ENCODE assay signal across 24 mouse cellular contexts in the genomic region with DNA sequence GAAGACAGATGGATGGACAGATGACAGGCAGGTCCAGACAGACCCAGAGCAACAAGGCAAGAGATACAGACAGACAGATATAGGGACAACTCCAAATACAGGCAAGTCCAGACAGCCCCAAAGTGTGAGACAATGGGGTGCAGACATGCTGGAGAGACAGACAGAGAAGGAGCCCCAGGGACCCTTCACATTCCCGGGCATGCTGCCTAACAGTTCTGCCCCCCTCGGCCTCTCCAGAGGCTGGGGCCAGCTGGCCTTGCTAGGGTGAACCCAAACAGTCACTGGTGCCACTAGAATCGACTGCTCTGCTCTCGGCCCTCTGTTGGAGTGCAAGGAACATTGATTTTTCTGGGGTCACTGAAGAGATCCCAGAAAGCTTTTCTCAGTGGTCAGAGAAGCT. TPM values are rescaled to one million over a fixed set of nuclear protein-coding genes. Genes with fewer than 3 reads are reported as not detected.
DNase-seq lines count a peak whose midpoint lies in the region; ATAC-seq and TF ChIP-seq lines count a peak whose summit lies in the region.
"Had no signal": no experiment of that assay in that cellular context is flagged by ENCODE, and none has a peak within 500 bp of the region (broad histone marks: within the 10 kb centered on the region; RNA-seq: fewer than 3 reads in every experiment).

No protein-coding gene starts in this region.

- no peak for DNase-seq in heart, embryonic 10.5 days (ENCODE audit: low spot score)
- no peak for DNase-seq in heart, postnatal 36 days
- DNase-seq in lung, postnatal 0 days (ENCODE audit: low spot score): no peak
- DNase-seq in lung, adult 2 months: no peak
- no peak for DNase-seq in thymus, postnatal 36 days
- DNase-seq: adrenal gland, postnatal 10 days; cerebellum, adult 11 months; cerebellum, adult 8-10 months; cerebellum, postnatal 14 days; embryo, embryonic 11 days; gastrocnemius, adult 2 months; gastrocnemius, postnatal 36 days; heart, adult 18-20 months; heart, postnatal 10 days had no signal

- peaks cover 49% of the 10 kb centered on the region for H3K4me1 ChIP-seq in heart, embryonic 10.5 days
- peaks cover 30% of the 10 kb centered on the region for H3K4me1 ChIP-seq in heart, embryonic 11.5 days (ENCODE audit: control insufficient read depth, insufficient read depth, low read length)
- H3K4me1 ChIP-seq in heart, embryonic 16.5 days (ENCODE audit: control insufficient read depth, insufficient read depth, low read length): peaks cover 43% of the 10 kb centered on the region
- H3K4me1 ChIP-seq in lung, postnatal 0 days (ENCODE audit: insufficient read depth, low read depth, low read length): peaks cover 4% of the 10 kb centered on the region; the same call in 1 of the 2 replicates
- no peaks in the 10 kb centered on the region for H3K4me1 ChIP-seq in lung, adult 2 months (ENCODE audit: control insufficient read depth, insufficient read depth, low read length)

- no peak for TF ChIP-seq POLR2A in lung, adult 2 months (IDR thresholded peaks at IDR 0.05; ENCODE audit: borderline replicate concordance, extremely low read depth, low read depth, low read length)

- H3K9me3 ChIP-seq in heart, embryonic 10.5 days: no peaks in the 10 kb centered on the region
- no peaks in the 10 kb centered on the region for H3K9me3 ChIP-seq in heart, embryonic 11.5 days (replicated peaks; ENCODE audit: control insufficient read depth, low read length)
- H3K9me3 ChIP-seq in heart, embryonic 16.5 days (replicated peaks; ENCODE audit: control insufficient read depth, low read length): no peaks in the 10 kb centered on the region
- H3K9me3 ChIP-seq in lung, postnatal 0 days (ENCODE audit: low read length): no peaks in the 10 kb centered on the region
- H3K9me3 ChIP-seq: embryonic facial prominence, embryonic 15.5 days; forebrain, embryonic 10.5 days; hindbrain, embryonic 15.5 days had no signal

- H3K9ac ChIP-seq in heart, embryonic 11.5 days (ENCODE audit: low read depth, low read length): no peak overlapping the region
- H3K9ac ChIP-seq in heart, embryonic 16.5 days (ENCODE audit: low read length): no peak overlapping the region
- H3K9ac ChIP-seq in lung, postnatal 0 days (replicated peaks; ENCODE audit: low read depth): no peak overlapping the region
- H3K9ac ChIP-seq: embryonic facial prominence, embryonic 15.5 days; hindbrain, embryonic 15.5 days had no signal

- intact Hi-C loops in heart, postnatal 36 days (cut with DNase I): no loop called here

- H3K4me3 ChIP-seq in heart, embryonic 10.5 days: no peak overlapping the region
- no peak overlapping the region for H3K4me3 ChIP-seq in heart, embryonic 11.5 days (ENCODE audit: low read depth, low read length)
- H3K4me3 ChIP-seq in heart, embryonic 16.5 days (ENCODE audit: low read length): no peak overlapping the region
- no peak overlapping the region for H3K4me3 ChIP-seq in lung, postnatal 0 days (ENCODE audit: low read depth, low read length)
- no peak overlapping the region for H3K4me3 ChIP-seq in lung, adult 2 months (replicated peaks; ENCODE audit: extremely low read depth, low read depth, low read length)
- H3K4me3 ChIP-seq: embryonic facial prominence, embryonic 15.5 days; erythroblast, embryonic 14.5 days; forebrain, embryonic 10.5 days; gastrocnemius, adult 2 months; hindbrain, embryonic 15.5 days had no signal

- H3K36me3 ChIP-seq in heart, embryonic 10.5 days: no peaks in the 10 kb centered on the region
- no peaks in the 10 kb centered on the region for H3K36me3 ChIP-seq in heart, embryonic 11.5 days (ENCODE audit: control insufficient read depth, insufficient read depth, low read length)
- no peaks in the 10 kb centered on the region for H3K36me3 ChIP-seq in heart, embryonic 16.5 days (ENCODE audit: control insufficient read depth, insufficient read depth)
- no peaks in the 10 kb centered on the region for H3K36me3 ChIP-seq in lung, postnatal 0 days (ENCODE audit: insufficient read depth, low read length)
- H3K36me3 ChIP-seq: embryonic facial prominence, embryonic 15.5 days; forebrain, embryonic 10.5 days; hindbrain, embryonic 15.5 days had no signal

- TF ChIP-seq EP300 in lung, postnatal 0 days (IDR thresholded peaks at IDR 0.05): no peak

- 0 out of 2 replicates have a peak, but pooled peaks cover 7% of the 10 kb centered on the region for H3K27me3 ChIP-seq in heart, embryonic 10.5 days (ENCODE audit: insufficient read depth, poor library complexity, severe bottlenecking)
- H3K27me3 ChIP-seq in heart, embryonic 11.5 days (ENCODE audit: control insufficient read depth, insufficient read depth, low read length): no peaks in the 10 kb centered on the region
- no peaks in the 10 kb centered on the region for H3K27me3 ChIP-seq in heart, embryonic 16.5 days (ENCODE audit: control insufficient read depth, insufficient read depth, low read length)
- H3K27me3 ChIP-seq in lung, postnatal 0 days (replicated peaks; ENCODE audit: insufficient read depth, low read length): no peaks in the 10 kb centered on the region
- H3K27me3 ChIP-seq: embryonic facial prominence, embryonic 15.5 days; hindbrain, embryonic 15.5 days had no signal

- H3K27ac ChIP-seq in heart, embryonic 10.5 days: peak overlapping the region; percentile 49
- H3K27ac ChIP-seq in heart, embryonic 11.5 days (ENCODE audit: low read depth, low read length): no peak overlapping the region
- H3K27ac ChIP-seq in heart, embryonic 16.5 days (ENCODE audit: low read length): peak overlapping the region; percentile 12; the same call in 1 of the 2 replicates
- H3K27ac ChIP-seq in lung, postnatal 0 days (ENCODE audit: low read length): 0 out of 2 replicates have a peak overlapping the region, but pooled peaks have one; percentile 20
- H3K27ac ChIP-seq: embryonic facial prominence, embryonic 15.5 days; forebrain, embryonic 10.5 days; gastrocnemius, adult 2 months; hindbrain, embryonic 15.5 days had no signal

- 32% methylated on average over 4 of the region's 4 CpGs for WGBS in heart, embryonic 10.5 days
- 34% methylated on average over 4 of the region's 4 CpGs for WGBS in heart, embryonic 11.5 days (ENCODE audit: insufficient replicate concordance)
- WGBS in heart, embryonic 16.5 days: 35% methylated on average over 4 of the region's 4 CpGs
- WGBS in lung, postnatal 0 days: 38% methylated on average over 4 of the region's 4 CpGs
- WGBS in lung, adult 2 months: 52% methylated on average over 4 of the region's 4 CpGs

- H3K4me2 ChIP-seq in heart, embryonic 11.5 days: no peak overlapping the region
- H3K4me2 ChIP-seq in heart, embryonic 16.5 days (ENCODE audit: low read depth, low read length): peak overlapping the region; percentile 17; the same call in 1 of the 2 replicates
- no peak overlapping the region for H3K4me2 ChIP-seq in lung, postnatal 0 days (replicated peaks; ENCODE audit: low read depth, low read length)
- H3K4me2 ChIP-seq: embryonic facial prominence, embryonic 15.5 days; hindbrain, embryonic 15.5 days had no signal

- no peak for TF ChIP-seq CTCF in lung, postnatal 0 days (IDR thresholded peaks at IDR 0.05)
- no peak for TF ChIP-seq CTCF in lung, adult 2 months (IDR thresholded peaks at IDR 0.05; ENCODE audit: insufficient read depth, low read length)

- no peak for ATAC-seq in heart, embryonic 11.5 days (replicated peaks; ENCODE audit: insufficient number of reproducible peaks, low FRiP score, low TSS enrichment)
- ATAC-seq in heart, embryonic 16.5 days (replicated peaks; ENCODE audit: extremely low read depth, insufficient read depth, low FRiP score): peak; percentile 24; the same call in 1 of the 2 replicates
- no peak for ATAC-seq in lung, postnatal 0 days
- ATAC-seq: forebrain, embryonic 14.5 days had no signal

RNA-seq across cellular contexts. Expression of a gene that starts 23.8 kb away (rescaled TPM):
- polyA plus RNA-seq in heart, embryonic 10.5 days (2016; fragmentation: Nextera tagmentation; extraction: Ambion mirVana): 0.25 and 0.39 TPM in 2 replicates
- polyA plus RNA-seq in heart, embryonic 11.5 days (2014; fragmentation: Nextera tagmentation; extraction: Ambion mirVana): 0.39 and 0.54 TPM in 2 replicates
- polyA plus RNA-seq in heart, embryonic 16.5 days (2015; fragmentation: Nextera tagmentation; extraction: Ambion mirVana): 0.70 and 0.91 TPM in 2 replicates
- total RNA-seq in heart, postnatal 36 days (2021): under 1 TPM; 0.19 to 0.43 TPM
- 0.26 and 0.43 TPM in 2 replicates for polyA plus RNA-seq in lung, postnatal 0 days (2015; fragmentation: Nextera tagmentation; extraction: Ambion mirVana)
- 0.03 and 0.04 TPM in 2 replicates for polyA plus RNA-seq in lung, adult 2 months (2012; rRNA removed)
- total RNA-seq: common myeloid progenitor, adult 5-6 weeks; gastrocnemius, adult 2 months; gastrocnemius, postnatal 36 days; MEL had no signal
- polyA plus RNA-seq: C2C12; erythroblast, embryonic 14.5 days had no signal

RNA-seq across cellular contexts. Expression of a gene that starts 39.3 kb away (rescaled TPM):
- 9.7 and 13.5 TPM in 2 replicates for polyA plus RNA-seq in heart, embryonic 10.5 days (2016; fragmentation: Nextera tagmentation; extraction: Ambion mirVana)
- 9.0 and 14.2 TPM in 2 replicates for polyA plus RNA-seq in heart, embryonic 11.5 days (2014; fragmentation: Nextera tagmentation; extraction: Ambion mirVana)
- polyA plus RNA-seq in heart, embryonic 16.5 days (2015; fragmentation: Nextera tagmentation; extraction: Ambion mirVana): 12.4 and 14.8 TPM in 2 replicates
- 10 to 100 TPM; 20.3 to 21.4 TPM for total RNA-seq in heart, postnatal 36 days (2021)
- polyA plus RNA-seq in lung, postnatal 0 days (2015; fragmentation: Nextera tagmentation; extraction: Ambion mirVana): 50.6 and 52.3 TPM in 2 replicates
- 50.7 and 73.0 TPM in 2 replicates for polyA plus RNA-seq in lung, adult 2 months (2012; rRNA removed)
- total RNA-seq: common myeloid progenitor, adult 5-6 weeks; MEL had no signal
- polyA plus RNA-seq: erythroblast, embryonic 14.5 days had no signal

RNA-seq across cellular contexts. Expression of a gene that starts 46.5 kb away (rescaled TPM):
- 0.09 TPM in 1 of 2 replicates, not detected in the other for polyA plus RNA-seq in heart, embryonic 10.5 days (2016; fragmentation: Nextera tagmentation; extraction: Ambion mirVana)
- polyA plus RNA-seq in heart, embryonic 11.5 days (2014; fragmentation: Nextera tagmentation; extraction: Ambion mirVana): 0.15 and 0.23 TPM in 2 replicates
- 0.84 and 1.1 TPM in 2 replicates for polyA plus RNA-seq in heart, embryonic 16.5 days (2015; fragmentation: Nextera tagmentation; extraction: Ambion mirVana)
- total RNA-seq in heart, postnatal 36 days (2021): not detected
- 0.36 and 0.76 TPM in 2 replicates for polyA plus RNA-seq in lung, postnatal 0 days (2015; fragmentation: Nextera tagmentation; extraction: Ambion mirVana)
- 0.19 and 0.32 TPM in 2 replicates for polyA plus RNA-seq in lung, adult 2 months (2012; rRNA removed)
- total RNA-seq: common myeloid progenitor, adult 5-6 weeks; heart, adult 18-20 months; MEL had no signal
- polyA plus RNA-seq: erythroblast, embryonic 14.5 days; forebrain, embryonic 10.5 days; forebrain, embryonic 14.5 days had no signal

RNA-seq across cellular contexts. Expression of a gene that starts 46.6 kb away (rescaled TPM):
- polyA plus RNA-seq in heart, embryonic 10.5 days (2016; fragmentation: Nextera tagmentation; extraction: Ambion mirVana): 0.21 and 0.69 TPM in 2 replicates
- 0.47 and 0.63 TPM in 2 replicates for polyA plus RNA-seq in heart, embryonic 11.5 days (2014; fragmentation: Nextera tagmentation; extraction: Ambion mirVana)
- 0.72 and 0.80 TPM in 2 replicates for polyA plus RNA-seq in heart, embryonic 16.5 days (2015; fragmentation: Nextera tagmentation; extraction: Ambion mirVana)
- 1 to 10 TPM; 1.4 to 2.4 TPM for total RNA-seq in heart, postnatal 36 days (2021)
- 0.17 and 0.37 TPM in 2 replicates for polyA plus RNA-seq in lung, postnatal 0 days (2015; fragmentation: Nextera tagmentation; extraction: Ambion mirVana)
- polyA plus RNA-seq in lung, adult 2 months (2012; rRNA removed): 0.17 and 0.18 TPM in 2 replicates
- total RNA-seq: common myeloid progenitor, adult 5-6 weeks; gastrocnemius, adult 2 months; gastrocnemius, postnatal 36 days; MEL had no signal
- polyA plus RNA-seq: erythroblast, embryonic 14.5 days; forebrain, embryonic 10.5 days; forebrain, embryonic 14.5 days had no signal
